Mouse (Mus musculus): ENCODE results near the gene Pidd1.

The Pidd1 gene

DNA sequence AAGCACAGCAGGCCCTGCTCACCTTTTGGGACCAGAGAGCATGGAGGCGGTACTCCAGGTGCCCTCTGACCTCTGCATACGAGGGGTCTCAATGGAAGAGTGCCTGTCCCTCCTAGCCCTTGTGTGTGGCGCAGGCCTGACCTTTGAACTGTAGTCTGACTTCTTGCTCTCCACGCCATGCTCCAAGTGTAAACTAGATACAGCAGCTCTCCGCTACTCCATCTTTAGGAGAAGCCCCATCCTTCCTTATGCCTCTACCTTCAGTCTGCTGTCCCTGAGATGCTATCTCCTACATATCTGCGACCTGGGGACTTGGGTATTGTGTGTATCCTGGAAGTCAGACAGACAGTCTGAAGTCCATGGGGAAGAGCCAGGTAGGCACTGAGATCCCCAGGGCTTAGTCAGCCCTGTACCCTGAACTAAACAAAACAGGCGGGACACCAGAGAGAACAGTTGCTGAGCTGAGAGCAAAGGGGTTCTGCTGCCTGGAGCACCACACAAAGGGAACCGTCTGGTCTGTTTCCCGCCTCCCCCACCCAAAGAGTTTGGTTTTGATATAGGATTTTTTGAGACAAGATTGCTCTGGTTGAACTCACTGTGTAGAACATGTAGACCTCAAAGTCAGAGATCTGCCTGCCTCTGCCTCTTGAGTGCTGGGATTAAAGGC lies 7.8 kb downstream of the Pidd1 start:
- WGBS = 79% methylated on average over 9 of the region's 9 CpGs

DNA sequence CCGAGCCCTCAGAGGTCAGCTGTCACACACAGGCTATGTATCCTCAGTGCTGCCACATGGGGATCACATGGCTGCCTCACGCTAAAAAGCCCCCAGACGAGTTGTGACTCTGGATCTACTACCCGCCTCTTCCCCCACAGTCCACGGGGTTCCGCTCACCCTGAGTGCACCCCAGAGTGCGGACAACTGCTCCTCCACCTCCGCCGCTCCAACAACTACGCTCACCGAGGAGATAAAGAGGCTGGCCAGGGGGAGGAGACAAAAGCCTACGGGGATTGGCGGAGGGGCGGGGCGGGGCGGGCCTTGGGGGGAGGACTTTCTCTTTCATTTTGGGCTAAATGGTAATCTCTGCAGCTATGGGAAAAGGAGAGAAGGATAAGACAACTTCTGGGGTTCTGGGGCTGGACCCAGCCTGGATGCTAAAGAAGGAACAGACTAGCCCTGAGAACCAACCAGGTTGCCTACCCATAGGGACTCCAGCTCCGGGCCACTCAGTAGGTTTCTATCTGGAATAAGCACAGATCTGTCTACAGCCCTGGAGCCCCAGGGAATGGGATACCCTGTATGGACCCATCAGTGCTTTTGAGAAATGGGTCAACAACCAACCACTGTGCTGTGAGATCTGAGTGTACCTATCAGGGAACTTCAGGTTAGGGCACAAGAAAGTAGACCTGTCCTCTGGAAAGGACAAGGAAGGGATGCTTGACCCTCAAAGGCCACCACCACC lies 8.5 kb downstream of the Pidd1 start:
- 3% methylated on average over 17 of the region's 17 CpGs for WGBS

DNA sequence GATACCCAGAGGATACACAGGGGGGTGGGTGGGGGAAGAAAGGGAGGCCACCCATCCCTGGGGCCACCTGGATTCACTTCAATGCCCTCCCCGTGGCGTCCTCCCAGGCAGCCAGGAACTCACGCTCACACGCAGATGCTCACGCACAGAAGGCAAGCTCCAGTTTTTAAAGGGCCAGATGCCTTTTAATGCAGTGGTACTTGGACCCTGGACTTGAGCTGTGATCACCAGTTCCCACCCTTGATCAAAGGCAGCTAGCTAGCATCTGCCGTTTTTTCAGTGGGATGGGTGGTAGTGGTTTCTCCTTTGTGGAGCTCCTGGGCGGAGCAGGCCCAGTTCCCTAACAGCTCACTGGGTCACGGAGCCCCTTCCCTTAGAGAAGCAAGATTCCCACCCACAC lies 9.4 kb downstream of the Pidd1 start:
- WGBS = 9% methylated on average over 8 of the region's 8 CpGs

DNA sequence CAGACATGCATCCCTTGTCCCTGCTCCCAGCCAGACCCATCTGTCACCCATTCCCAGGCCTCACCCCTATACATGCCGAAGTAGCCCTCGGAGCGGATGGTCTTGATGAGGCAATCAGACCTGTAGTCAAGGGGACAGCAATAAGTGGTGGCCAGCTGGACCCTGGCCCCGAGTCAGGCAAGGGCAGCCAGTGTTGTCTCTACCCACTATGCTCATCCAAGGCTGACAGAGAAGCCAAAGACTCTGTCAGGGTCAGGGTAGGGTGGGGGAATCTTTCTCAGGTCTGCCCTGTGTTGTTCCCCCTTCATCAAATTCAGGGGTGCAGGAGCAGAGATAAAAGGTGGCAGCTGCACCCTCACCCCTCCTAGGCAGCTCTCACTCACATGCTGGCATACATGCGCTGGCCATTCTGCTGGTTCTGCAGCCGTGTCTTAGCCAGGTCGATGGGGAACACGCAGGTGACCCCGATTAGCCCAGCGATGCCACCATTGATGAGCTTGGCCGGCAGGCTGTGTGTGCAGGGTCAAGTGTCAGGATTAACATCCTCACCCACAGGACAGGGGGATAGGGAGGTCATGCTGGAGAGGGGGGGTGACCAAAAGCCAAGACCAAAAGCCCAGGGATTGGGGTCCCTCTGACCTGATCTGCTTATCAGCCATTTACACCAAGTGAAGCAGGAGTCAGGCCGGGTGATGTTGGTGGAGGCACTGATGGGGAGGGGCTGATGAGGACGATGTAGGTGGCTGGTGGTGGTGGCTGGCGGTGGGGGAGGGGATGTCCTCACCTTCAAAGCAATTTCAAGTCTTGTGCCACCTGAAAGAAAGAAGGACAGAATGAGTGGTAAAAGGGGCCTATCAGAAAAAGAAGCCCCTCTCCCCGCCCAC lies 10.1 kb downstream of the Pidd1 start:
- WGBS = 72% methylated on average over 15 of the region's 15 CpGs

DNA sequence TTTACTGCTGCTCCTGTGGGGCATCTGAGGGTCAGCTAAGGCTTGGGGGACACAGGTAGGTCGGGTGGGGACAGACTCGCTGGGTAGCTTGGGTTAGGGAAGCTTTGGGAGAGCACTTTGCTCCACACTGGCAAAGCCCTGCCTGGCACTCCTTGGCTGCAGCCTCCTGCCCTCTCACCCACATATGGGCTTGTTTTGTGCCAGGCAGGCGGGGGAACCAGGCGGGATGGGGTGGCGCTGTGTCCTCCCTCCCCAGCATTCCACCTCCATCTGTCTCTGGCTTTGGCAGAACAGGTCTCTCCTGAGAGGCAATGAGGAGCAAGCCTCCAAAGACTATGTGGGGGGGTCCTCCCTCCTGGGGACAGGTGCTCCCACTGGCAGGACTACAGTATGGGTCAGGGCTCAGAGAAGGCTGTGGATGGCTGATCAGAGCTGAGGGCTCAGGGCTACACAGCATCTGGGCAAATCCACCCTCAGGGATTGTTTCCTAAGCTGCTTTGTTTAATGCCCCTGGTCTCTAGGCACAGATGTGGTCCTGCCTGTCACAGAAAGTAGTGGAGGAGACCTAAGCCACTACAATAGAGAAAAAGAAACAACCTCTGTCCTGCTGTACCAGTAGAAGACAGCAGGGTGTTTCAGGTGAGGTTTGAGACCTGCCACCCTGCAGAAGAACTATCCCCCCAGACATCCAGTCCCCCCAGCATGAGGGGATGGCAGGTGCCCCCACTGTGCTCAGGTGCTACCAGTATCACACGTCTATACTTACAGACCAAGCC lies 10.9 kb downstream of the Pidd1 start:
- WGBS = 55% methylated on average over 6 of the region's 6 CpGs

DNA sequence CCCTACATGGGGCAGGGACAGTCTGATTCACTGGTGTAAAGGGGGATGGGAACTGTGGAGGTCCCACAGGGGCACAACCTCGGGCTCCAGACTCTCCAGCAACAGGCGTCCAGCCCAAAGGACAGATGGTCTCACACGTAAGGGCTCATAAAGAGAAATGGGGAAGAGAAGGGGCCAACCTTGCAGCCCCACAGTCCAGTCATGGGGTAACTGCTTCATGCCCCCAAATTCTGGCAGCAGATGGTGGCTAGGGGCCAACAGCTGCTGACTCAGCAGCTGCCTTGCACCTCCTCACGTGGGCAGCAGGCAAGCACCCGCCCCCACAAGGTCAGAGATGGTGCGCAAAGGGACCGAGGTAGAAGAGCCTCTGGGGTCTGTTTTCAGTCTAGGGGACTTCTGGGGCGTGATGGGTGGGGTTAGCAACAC lies 11.6 kb downstream of the Pidd1 start:
- WGBS = 69% methylated on average over 8 of the region's 8 CpGs

DNA sequence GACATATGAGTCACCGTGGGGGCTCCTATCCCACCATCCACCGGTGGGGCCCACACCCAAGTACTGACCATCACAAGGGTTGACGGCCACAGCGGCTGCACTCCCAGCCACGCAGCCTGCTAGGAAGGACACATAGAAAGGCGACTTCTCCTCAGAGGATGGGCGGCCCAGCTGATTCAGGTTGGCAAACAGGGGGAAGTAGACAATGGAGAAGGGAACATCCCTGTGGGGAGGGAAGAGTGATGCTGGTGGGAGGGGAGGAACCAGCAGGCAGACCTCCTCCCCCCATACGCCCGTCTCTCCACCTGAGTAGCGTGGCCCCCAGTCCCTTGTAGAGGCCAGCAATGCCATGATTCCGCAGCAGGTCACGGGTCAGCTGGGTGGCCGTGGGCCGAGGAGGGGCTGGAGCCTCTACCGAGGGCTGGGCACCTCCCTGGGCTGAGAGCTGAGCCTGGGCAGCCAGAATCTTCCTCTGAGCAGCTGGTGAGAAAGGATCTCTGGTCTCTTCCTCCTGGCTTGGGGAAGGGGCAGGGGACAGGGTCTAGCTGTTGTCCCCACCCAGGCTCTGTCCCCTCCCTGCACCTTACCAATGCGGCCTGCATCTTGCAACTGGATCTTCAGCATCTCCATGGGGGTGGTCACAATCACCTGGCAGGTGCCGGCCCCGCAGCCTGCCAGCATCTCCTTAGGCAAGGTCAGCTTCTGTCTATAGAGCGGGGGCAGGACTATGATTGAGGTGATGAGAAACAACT lies 12.2 kb downstream of the Pidd1 start:
- 96% methylated on average over 19 of the region's 19 CpGs for WGBS

DNA sequence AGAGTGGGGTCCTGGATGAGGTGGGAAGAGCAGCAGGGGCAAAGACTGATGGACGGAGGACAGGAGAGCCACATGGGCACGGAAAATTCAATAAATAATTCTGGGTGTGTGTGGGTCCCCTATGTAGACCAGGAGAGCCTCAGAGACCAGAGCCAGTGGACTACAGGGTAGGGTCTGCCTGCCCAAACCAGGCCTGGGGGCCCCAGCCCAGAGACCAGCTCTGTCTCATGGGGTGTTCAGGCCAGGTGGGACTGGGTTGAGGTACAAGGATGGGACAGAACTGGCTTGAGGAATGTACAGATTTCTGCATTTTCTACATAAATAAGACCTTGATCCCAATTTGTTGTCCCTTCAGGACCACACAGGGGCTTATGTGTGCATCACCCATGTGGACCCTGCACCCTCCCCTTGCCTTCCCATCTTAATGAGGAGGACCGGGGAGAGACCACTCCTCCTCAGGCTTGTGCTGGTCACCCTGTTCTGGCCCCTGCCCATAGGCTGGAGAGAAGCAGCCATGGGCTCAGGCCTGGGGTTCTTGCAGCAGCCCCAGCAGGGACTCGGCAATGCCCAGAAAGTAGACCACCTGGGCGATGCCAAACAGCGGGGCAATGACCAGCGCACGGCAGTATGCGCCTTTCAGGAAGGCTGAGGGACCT lies 13.1 kb downstream of the Pidd1 start:
- 92% methylated on average over 9 of the region's 9 CpGs for WGBS

DNA sequence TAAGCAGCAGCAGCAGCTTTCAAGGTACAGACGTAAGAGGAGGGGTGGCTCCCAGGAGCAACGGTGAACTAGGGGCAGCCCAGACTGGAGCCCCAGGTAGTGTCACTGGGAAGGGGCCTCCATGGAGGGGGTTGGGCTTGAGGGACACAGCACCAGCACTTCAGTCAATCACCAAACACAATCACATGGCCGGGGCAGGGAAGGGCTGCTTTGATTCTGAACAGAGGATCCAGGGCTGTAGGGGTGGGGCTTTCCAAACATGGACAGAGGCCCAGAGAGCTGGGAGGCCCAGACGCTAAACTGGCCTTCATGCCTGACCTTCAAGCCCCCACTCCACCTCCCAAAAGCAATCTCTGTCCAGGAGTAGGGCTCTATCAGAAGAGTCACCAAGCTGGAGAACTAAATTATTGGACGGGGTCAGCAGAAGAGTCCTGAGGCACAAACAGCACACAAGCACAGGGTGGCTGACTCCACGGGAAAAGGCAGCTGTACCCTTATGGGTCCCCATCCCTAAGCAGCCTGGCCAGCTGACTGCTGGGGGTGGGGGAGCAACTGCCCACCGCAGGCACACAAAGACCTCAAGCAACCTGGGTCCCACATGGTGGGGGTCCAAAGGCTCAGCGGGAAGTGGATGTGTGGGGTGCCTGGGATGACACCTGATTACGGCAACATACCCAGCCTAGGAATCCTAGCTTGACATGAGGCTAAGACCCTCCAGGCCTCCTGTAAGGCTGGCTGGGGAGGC lies 13.8 kb downstream of the Pidd1 start:
- 59% methylated on average over 9 of the region's 9 CpGs for WGBS

DNA sequence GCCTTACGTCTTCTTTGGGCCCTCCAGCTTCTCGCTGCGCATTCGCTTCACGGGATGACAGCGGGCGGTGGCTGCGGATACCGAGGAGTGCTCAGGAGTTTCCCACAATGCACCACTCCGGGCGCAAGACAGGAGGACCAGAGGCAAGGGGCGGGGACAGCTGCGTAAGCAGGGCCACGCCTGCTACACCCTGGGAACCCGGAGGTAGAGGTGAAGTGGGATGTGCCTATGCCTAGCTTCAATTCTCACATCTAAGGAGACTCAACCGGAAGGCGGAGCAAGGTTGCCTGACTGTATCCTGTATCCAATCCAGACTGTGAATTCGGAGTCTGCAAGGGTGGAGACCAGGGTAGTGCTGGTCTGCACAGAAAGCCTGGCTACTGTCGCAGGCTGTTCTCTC lies 14.5 kb downstream of the Pidd1 start, which contains the start of gene Cend1:
Cend1 (minus strand) TSS at position 182 of the 400 bp plus-strand sequence.
- WGBS = 6% methylated on average over 19 of the region's 19 CpGs

DNA sequence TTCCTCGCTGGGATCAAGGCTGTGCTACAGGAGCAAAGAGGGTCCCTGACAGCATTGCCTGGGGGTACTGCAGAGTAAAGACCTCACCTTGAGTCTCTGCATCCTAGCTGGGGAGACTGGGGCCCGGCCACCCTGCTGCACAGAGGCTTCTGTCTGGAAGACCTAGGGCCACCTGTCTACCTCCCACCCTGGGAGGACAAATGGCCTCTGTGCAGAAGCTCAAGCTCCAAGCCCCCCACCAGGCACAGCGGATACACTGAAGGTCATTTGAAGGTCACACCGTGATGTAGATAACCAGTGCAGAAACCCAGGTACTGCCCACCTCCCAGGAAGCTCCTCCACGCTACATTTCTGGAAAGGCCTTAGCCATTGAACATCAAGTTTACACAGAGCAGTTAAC lies 15.1 kb downstream of the Pidd1 start:
- WGBS = 42% methylated on average over 5 of the region's 5 CpGs

DNA sequence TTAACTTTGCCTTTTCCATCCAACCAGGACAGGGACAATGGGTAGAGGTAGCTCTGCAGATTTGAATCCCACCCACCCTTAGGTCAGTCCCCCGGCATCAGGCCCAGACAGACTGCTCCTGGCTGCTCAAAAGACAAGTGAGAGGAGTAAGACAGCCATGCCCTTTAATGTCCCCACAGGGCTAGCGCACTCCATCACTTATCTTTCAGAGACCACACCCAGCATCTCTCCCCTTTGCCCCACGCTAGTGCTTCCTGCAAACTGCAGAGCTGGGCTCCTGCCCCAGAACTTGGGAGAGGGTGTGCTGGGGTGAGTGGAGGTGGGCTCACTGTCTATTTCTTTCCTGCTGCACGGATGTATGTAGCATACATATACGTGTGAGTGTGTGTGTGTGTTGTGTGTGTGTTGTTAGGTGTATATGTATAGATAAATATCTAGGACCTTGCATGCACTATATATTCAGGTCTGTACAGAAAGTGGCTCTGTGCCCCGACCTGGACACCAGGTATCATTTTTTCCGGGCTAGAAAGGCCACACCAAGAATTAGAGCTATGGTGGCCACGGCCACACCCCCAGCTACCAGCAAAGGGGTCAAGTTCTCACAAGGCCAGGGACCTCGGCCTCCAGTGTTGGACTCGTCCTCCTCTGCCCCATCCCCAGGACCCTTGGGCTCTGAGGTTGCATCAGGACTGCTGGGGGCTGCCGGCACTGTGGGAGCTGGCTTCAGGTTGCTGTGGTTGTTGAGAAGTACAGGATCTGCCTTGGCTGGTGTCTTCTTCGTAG lies 16.7 kb downstream of the Pidd1 start:
- WGBS = 86% methylated on average over 12 of the region's 12 CpGs

DNA sequence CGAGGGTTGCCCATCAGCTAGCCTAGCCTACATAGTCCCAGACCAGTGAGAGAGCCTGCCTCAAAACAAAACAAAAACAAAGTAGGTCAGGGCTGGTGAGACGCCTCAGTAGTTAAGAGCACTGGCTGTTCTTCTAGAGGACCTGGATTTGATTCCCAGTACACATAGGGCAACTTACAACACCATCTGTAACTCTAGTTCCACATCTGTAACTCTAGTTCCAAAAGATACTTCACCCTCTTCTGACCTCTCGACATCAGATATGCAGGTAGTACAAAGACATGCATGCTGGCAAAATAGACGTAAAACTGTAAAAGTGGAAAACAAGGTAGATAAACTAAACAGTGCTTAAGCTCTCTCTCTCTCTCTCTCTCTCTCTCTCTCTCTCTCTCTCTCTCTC lies 20.0 kb downstream of the Pidd1 start:
- 77% methylated on average over 4 of the region's 4 CpGs for WGBS

DNA sequence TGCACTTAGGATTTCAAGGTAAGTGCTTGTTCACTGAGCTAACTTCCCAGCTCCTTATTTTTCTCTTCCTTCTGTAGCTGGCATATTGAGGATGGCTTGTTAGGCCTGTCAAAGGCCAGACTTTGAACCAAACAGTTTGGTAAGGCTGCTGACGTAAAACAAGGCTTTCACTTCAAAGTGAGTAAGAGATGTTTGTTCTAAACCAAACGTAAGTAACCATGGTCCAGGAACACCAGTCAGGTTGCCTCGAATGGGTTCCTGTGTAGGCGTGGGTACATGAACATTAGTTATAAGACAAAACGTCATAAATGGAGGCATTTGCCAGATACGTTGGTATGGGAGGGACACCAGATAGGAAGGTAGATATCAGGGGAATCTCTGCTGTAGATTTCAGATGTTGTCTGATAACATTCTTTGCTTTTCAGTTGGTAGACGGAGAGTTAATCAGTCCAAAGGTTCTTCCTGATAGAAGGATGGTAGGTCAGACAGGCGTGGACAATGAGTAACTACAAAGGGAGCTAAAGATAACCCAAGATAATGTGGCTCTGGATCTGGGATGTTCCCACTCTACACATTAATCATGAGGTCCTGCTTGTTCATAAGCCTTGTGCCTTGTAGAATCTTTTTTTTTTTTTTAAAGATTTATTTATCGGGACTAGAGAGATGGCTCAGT lies 23.7 kb downstream of the Pidd1 start:
- WGBS = 87% methylated on average over 9 of the region's 9 CpGs

DNA sequence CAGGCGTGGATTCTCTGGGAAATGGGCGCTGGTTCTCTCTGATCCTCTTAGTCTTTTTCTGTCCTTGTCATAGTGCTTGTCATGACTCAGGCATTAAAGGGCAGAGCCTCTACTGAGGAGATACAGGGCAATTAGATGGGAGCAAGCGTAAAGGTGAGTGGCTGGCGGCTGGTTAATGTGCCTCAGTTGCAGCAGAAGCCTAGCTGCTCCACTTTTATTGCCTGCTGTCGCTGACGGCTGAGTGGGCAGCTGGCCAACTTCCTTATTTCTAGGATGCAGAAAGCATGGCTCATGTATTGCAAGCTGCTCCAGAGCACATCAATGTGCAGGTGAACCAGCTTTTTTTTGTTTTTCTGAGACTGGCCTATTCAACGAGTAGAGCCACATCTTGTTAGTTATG lies 24.9 kb downstream of the Pidd1 start:
- WGBS = 47% methylated on average over 7 of the region's 7 CpGs

DNA sequence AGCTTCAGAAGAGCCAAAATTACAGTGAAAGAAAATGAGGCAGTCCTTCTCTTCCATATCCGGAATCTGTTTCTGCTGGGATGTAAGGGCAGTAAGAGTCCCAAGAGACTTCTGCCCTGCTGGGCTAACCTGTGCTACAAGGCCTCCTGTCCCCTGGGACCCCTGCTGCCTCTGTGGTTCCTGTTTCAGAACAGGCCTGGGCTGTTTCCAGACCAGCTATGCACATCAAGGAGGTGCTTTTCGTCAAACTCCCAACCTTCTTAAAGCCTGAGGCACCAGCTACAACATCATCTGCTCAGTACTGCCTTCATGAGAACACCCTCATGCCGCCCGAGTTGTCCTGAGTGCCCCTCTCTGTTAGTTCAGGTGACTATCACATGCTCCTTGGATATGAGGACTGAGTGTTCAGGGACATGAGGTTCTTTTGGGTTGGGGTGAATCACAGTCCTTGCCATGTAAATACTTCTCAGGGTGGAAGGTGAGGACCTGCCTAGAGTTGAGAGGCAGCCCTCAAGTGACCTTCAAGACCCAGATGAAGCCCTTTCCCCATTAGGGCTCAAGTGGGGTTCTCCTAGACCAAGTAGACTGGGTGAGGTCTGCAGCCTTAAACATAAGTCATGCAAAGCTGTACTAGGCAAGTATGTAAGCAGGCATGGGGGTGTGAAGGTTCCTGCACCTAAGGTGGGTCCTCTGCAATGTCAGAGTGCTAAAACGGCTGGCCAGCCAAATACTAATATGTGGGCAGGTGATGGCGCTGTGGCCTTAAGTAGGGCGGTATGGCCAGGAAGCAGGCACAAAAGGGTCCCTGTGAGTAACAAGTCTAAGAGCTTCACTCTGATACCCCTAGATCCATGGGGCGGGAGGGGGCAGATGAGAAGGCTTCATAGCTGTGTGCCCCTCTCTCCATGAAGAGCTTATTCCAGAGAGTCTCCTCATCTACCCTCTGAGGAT lies 25.8 kb downstream of the Pidd1 start:
- 80% methylated on average over 8 of the region's 8 CpGs for WGBS
